Mouse (Mus musculus) limb, embryonic 10.5 days (tissue): Measurements from ENCODE around the gene Vmn1r206. TPM values are rescaled to one million over a fixed set of nuclear protein-coding genes. Genes with fewer than 3 reads are reported as not detected.
"Not testable (repeated sequence)": the region's sequence is repeated elsewhere in the genome, so short reads cannot be mapped to it uniquely, and the experiment has no call there.

Experiments
- DNase-seq: peaks from one replicate; pipeline ENCODE4 v3.0.0-alpha.2; 2017; ENCODE audit warnings: low spot score
- H3K27ac ChIP-seq: fragments of 300-500 bp; sonication (generic); 2 replicates; pipeline ENCODE4 v1.5.1; 2016; ENCODE audit warnings: mild to moderate bottlenecking
- H3K27me3 ChIP-seq: fragments of 300-500 bp; sonication (generic); 2 replicates; pipeline ENCODE4 v1.6.1; 2016; ENCODE audit warnings: low read depth, mild to moderate bottlenecking; ENCODE audit not compliant: poor library complexity, severe bottlenecking
- H3K36me3 ChIP-seq: fragments of 300-500 bp; sonication (generic); 2 replicates; pipeline ENCODE4 v1.6.1; 2016; ENCODE audit warnings: mild to moderate bottlenecking, moderate library complexity
- H3K4me1 ChIP-seq: fragments of 300-500 bp; sonication (generic); 2 replicates; pipeline ENCODE4 v1.6.1; 2016
- H3K4me3 ChIP-seq: fragments of 300-500 bp; sonication (generic); 2 replicates; pipeline ENCODE4 v1.5.1; 2016; ENCODE audit warnings: mild to moderate bottlenecking, moderate library complexity
- H3K9me3 ChIP-seq: fragments of 300-500 bp; sonication (generic); replicated peaks from 2 replicates; pipeline ENCODE4 v1.6.1; 2016; ENCODE audit warnings: mild to moderate bottlenecking
- WGBS: fragments of 180-500 bp; shearing (Covaris S2); methylation state at CpG from one replicate; pipeline ENCODE4 v1.1.7; 2016; 5-methylcytosine and 5-hydroxymethylcytosine counted together
- polyA plus RNA-seq: library from polyadenylated mRNA; unstranded; fragments of >200 nt; fragmentation: Nextera tagmentation; extraction: Ambion mirVana; gene quantifications from 2 replicates; pipeline ENCODE4 v1.2.1, GENCODE M21; 2016

Vmn1r206 gene
- not detected in 2 replicates for polyA plus RNA-seq

GRCm38 (mm10) chr13:22624151-22624550 is at the start of gene Vmn1r206:
TSS of gene Vmn1r206 (minus strand) at chr13:22624251.
- not testable (repeated sequence) for H3K36me3 ChIP-seq, DNase-seq, H3K27ac ChIP-seq, H3K4me1 ChIP-seq, H3K9me3 ChIP-seq, H3K27me3 ChIP-seq, H3K4me3 ChIP-seq

- no peak for DNase-seq
- 86% methylated on average over 3 of the region's 3 CpGs for WGBS
- H3K27me3 ChIP-seq: no peaks in the 10 kb centered on the region
Measured at GRCm38 (mm10) chr13:22592900-22593299, 31.2 kb downstream of the Vmn1r206 start, which contains the start of gene Vmn1r205. TSS of gene Vmn1r205 (minus strand) at chr13:22593000.

GRCm38 (mm10) chr13:22583336-22583735 is 40.7 kb downstream of the Vmn1r206 start:
- not testable (repeated sequence) for DNase-seq, H3K4me1 ChIP-seq, H3K4me3 ChIP-seq, H3K36me3 ChIP-seq, H3K27ac ChIP-seq, H3K9me3 ChIP-seq, H3K27me3 ChIP-seq
- 76% methylated on average over 14 of the region's 14 CpGs for WGBS

More at GRCm38 (mm10) chr13:22592900-22593299, 31.2 kb downstream of the Vmn1r206 start, which contains the start of gene Vmn1r205:
- Histone ChIP-seq H3K36me3 (no peaks in the 10 kb centered on the region), H3K4me3 (no peak within 1 kb of the TSS), H3K9me3 (no peaks in the 10 kb centered on the region), H3K27ac (no peak within 1 kb of the TSS), H3K4me1 (no peaks in the 10 kb centered on the region)

GRCm38 (mm10) chr13:22574911-22575310 is 49.1 kb downstream of the Vmn1r206 start:
- not testable (repeated sequence) for H3K4me3 ChIP-seq, H3K9me3 ChIP-seq, H3K27me3 ChIP-seq, H3K27ac ChIP-seq, H3K36me3 ChIP-seq, H3K4me1 ChIP-seq, DNase-seq
- WGBS: 81% methylated on average over 3 of the region's 3 CpGs

Other genes with a start within 250 kb of the Vmn1r206 start
- gene Vmn1r199, start 244.4 kb downstream of the Vmn1r206 start, polyA plus RNA-seq: not detected in 2 replicates
- gene Vmn1r200, start 233.9 kb downstream of the Vmn1r206 start, polyA plus RNA-seq: not detected in 2 replicates
- gene Vmn1r201, start 152.3 kb downstream of the Vmn1r206 start, polyA plus RNA-seq: not detected in 2 replicates
- gene Vmn1r202, start 118.9 kb downstream of the Vmn1r206 start, polyA plus RNA-seq: not detected in 2 replicates
- gene Vmn1r203, start 106.1 kb downstream of the Vmn1r206 start, polyA plus RNA-seq: not detected in 2 replicates
- gene Vmn1r204, start 71.1 kb downstream of the Vmn1r206 start, polyA plus RNA-seq: not detected in 2 replicates
- gene Vmn1r205, start 31.3 kb downstream of the Vmn1r206 start, polyA plus RNA-seq: not detected in 2 replicates
- not detected in 2 replicates for gene Vmn1r207-ps, start 105.4 kb upstream of the Vmn1r206 start, polyA plus RNA-seq
- not detected in 2 replicates for gene Vmn1r208, start 153.1 kb upstream of the Vmn1r206 start, polyA plus RNA-seq
- gene Vmn1r209, start 185.4 kb upstream of the Vmn1r206 start, polyA plus RNA-seq: not detected in 2 replicates
- not detected in 2 replicates for gene Vmn1r210, start 207.1 kb upstream of the Vmn1r206 start, polyA plus RNA-seq
- gene Vmn1r211, start 233.3 kb upstream of the Vmn1r206 start, polyA plus RNA-seq: not detected in 2 replicates